Mouse (Mus musculus) hindbrain, embryonic 14.5 days (tissue): Measurements from ENCODE around the gene Sacm1l. TPM values are rescaled to one million over a fixed set of nuclear protein-coding genes. Genes with fewer than 3 reads are reported as not detected.

Source experiments
- ATAC-seq: fragments of 200-750 bp; cut with Nextera tagmentation; 2 replicates; pipeline ENCODE4 v1.8.0; 2017; ENCODE audit warnings: moderate number of reproducible peaks, mild to moderate bottlenecking, moderate TSS enrichment, moderate library complexity; ENCODE audit not compliant: low FRiP score
- DNase-seq: peaks from one replicate; pipeline ENCODE4 v3.0.0-alpha.2; 2015; ENCODE audit warnings: low spot score
- H3K27ac ChIP-seq: fragments of 300-500 bp; sonication (generic); 2 replicates; pipeline ENCODE4 v1.5.1; 2014; ENCODE audit warnings: mild to moderate bottlenecking, moderate library complexity
- H3K27me3 ChIP-seq: fragments of 300-500 bp; sonication (generic); 2 replicates; pipeline ENCODE4 v1.6.1; 2014; ENCODE audit warnings: mild to moderate bottlenecking, low read length, mixed read lengths; ENCODE audit not compliant: control insufficient read depth, insufficient read depth
- H3K36me3 ChIP-seq: fragments of 300-500 bp; sonication (generic); replicated peaks from 2 replicates; pipeline ENCODE4 v1.6.1; 2014; ENCODE audit not compliant: control insufficient read depth, insufficient read depth
- H3K4me1 ChIP-seq: fragments of 300-500 bp; sonication (generic); replicated peaks from 2 replicates; pipeline ENCODE4 v1.6.1; 2014; ENCODE audit warnings: antibody characterized with exemption, low read length, mixed read lengths; ENCODE audit not compliant: control insufficient read depth, insufficient read depth
- H3K4me2 ChIP-seq: fragments of 300-500 bp; sonication (generic); replicated peaks from 2 replicates; pipeline ENCODE4 v1.6.1; 2014; ENCODE audit warnings: mild to moderate bottlenecking, moderate library complexity
- H3K4me3 ChIP-seq: fragments of 300-500 bp; sonication (generic); replicated peaks from 2 replicates; pipeline ENCODE4 v1.5.1; 2014; ENCODE audit warnings: mild to moderate bottlenecking, low read length
- H3K9ac ChIP-seq: fragments of 300-500 bp; sonication (generic); 2 replicates; pipeline ENCODE4 v1.6.1; 2014
- H3K9me3 ChIP-seq: fragments of 300-500 bp; sonication (generic); 2 replicates; pipeline ENCODE4 v1.6.1; 2016; ENCODE audit warnings: low read length; ENCODE audit not compliant: control insufficient read depth
- WGBS: fragments of 180-500 bp; shearing (Covaris S2); extraction: QIAGEN DNeasy Blood & Tissue Kit; methylation state at CpG from one replicate; pipeline ENCODE4 v1.1.7; 2014; 5-methylcytosine and 5-hydroxymethylcytosine counted together
- polyA plus RNA-seq: library from polyadenylated mRNA; unstranded; fragments of >200 nt; fragmentation: Nextera tagmentation; extraction: Ambion mirVana; gene quantifications from 2 replicates; pipeline ENCODE4 v1.2.1, GENCODE M21; 2014

Sacm1l gene
- polyA plus RNA-seq, 1 experiment from 2014 or later = 56.7 TPM

- H3K4me1 ChIP-seq = no peaks in the 10 kb centered on the region
- no peaks in the 10 kb centered on the region for H3K36me3 ChIP-seq
- no peaks in the 10 kb centered on the region for H3K27me3 ChIP-seq
- ATAC-seq (no peak), DNase-seq (no peak)
- no peak overlapping the region for H3K4me3 ChIP-seq
- H3K9ac ChIP-seq = no peak overlapping the region
- no peaks in the 10 kb centered on the region for H3K9me3 ChIP-seq
- no peak overlapping the region for H3K27ac ChIP-seq
- H3K4me2 ChIP-seq = no peak overlapping the region
Measured at GRCm38 (mm10) chr9:123638231-123638630, 108.7 kb downstream of the Sacm1l start.

- Histone ChIP-seq H3K4me2 (no peak overlapping the region), H3K27me3 (no peaks in the 10 kb centered on the region), H3K36me3 (no peaks in the 10 kb centered on the region), H3K9ac (no peak overlapping the region), H3K9me3 (no peaks in the 10 kb centered on the region), H3K4me3 (no peak overlapping the region), H3K4me1 (no peaks in the 10 kb centered on the region), H3K27ac (no peak overlapping the region)
- 74% methylated on average over 1 of the region's 1 CpGs for WGBS
- ATAC-seq (peak; percentile 51; the same call in 1 of the 2 replicates), DNase-seq (peak; percentile 36)
Measured at GRCm38 (mm10) chr9:123638668-123639089, 109.1 kb downstream of the Sacm1l start.

- Histone ChIP-seq H3K4me1 (no peaks in the 10 kb centered on the region), H3K4me3 (no peak overlapping the region), H3K9me3 (no peaks in the 10 kb centered on the region), H3K36me3 (no peaks in the 10 kb centered on the region), H3K4me2 (no peak overlapping the region), H3K9ac (no peak overlapping the region), H3K27me3 (no peaks in the 10 kb centered on the region), H3K27ac (no peak overlapping the region)
- no peak for ATAC-seq
- WGBS = 78% methylated on average over 1 of the region's 1 CpGs
- no peak for DNase-seq
Measured at GRCm38 (mm10) chr9:123640106-123640505, 110.5 kb downstream of the Sacm1l start.

Other genes starting within 250 kb of the Sacm1l start
- gene Lars2, start 162.8 kb upstream of the Sacm1l start, polyA plus RNA-seq = 1,189 and 1,220 TPM in 2 replicates
- gene Limd1, start 51.1 kb upstream of the Sacm1l start, polyA plus RNA-seq = 14.1 and 15.5 TPM in 2 replicates
- 0.43 and 0.44 TPM in 2 replicates for gene Slc6a20b, start 102.8 kb downstream of the Sacm1l start, polyA plus RNA-seq
- gene Ccr9, start 148.7 kb downstream of the Sacm1l start, polyA plus RNA-seq = 0.27 and 0.57 TPM in 2 replicates
- gene Slc6a20a, start 149.1 kb downstream of the Sacm1l start, polyA plus RNA-seq = 9.7 and 10.9 TPM in 2 replicates
- gene Lztfl1, start 187.9 kb downstream of the Sacm1l start, polyA plus RNA-seq = 54.6 and 55.8 TPM in 2 replicates